Mouse (Mus musculus) stomach, postnatal 0 days (tissue): Measurements from ENCODE around the gene Smoc2.

Experiments
- CTCF ChIP-seq: IDR thresholded peaks from 2 replicates; pipeline ENCODE4 v1.5.1; 2016; ENCODE audit warnings: antibody characterized with exemption, low read depth, mild to moderate bottlenecking, moderate library complexity
- EP300 ChIP-seq: optimal IDR thresholded peaks from 2 replicates; pipeline ENCODE3; 2016; ENCODE audit warnings: antibody characterized with exemption

GRCm38 (mm10) chr17:14370476-14370875, 91.2 kb downstream of the Smoc2 start:
- no peak for TF ChIP-seq CTCF
- no peak for TF ChIP-seq EP300
